Mouse (Mus musculus) megakaryocyte, embryonic 14.5 days (primary cell): Measurements from ENCODE around the gene Gm28372. TPM values are rescaled to one million over a fixed set of nuclear protein-coding genes. Genes with fewer than 3 reads are reported as not detected.

Experiments used
- H3K27me3 ChIP-seq: replicated peaks from 2 replicates; pipeline ENCODE3; 2012; ENCODE audit warnings: inconsistent platforms
- H3K36me3 ChIP-seq: replicated peaks from 2 replicates; pipeline ENCODE3; 2012; ENCODE audit warnings: low read length, inconsistent platforms, mixed read lengths
- H3K4me1 ChIP-seq: 2 replicates; pipeline ENCODE4 v1.6.1; 2012; ENCODE audit warnings: inconsistent platforms
- H3K4me3 ChIP-seq: replicated peaks from 2 replicates; pipeline ENCODE3; 2012; ENCODE audit warnings: moderate library complexity, mild to moderate bottlenecking, inconsistent platforms
- H3K9me3 ChIP-seq: 2 replicates; pipeline ENCODE4 v1.6.1; 2012; ENCODE audit warnings: inconsistent platforms
- FLI1 ChIP-seq: IDR thresholded peaks from 2 replicates; pipeline ENCODE4 v1.6.1; 2012; ENCODE audit warnings: low read length, inconsistent platforms, mixed read lengths
- GATA1 ChIP-seq: IDR thresholded peaks from 3 replicates; pipeline ENCODE4 v1.6.1; 2012; ENCODE audit warnings: mixed read lengths, low read length, inconsistent platforms, borderline replicate concordance
- polyA plus RNA-seq: library from polyadenylated mRNA; stranded (reverse); fragments of >175 nt; gene quantifications from 2 replicates; pipeline ENCODE4 v1.2.3, GENCODE M21; 2012; ENCODE audit warnings: low replicate concordance; ENCODE audit not compliant: insufficient read depth

The Gm28372 gene
- polyA plus RNA-seq, 1 experiment = not detected

GRCm38 (mm10) chr2:130386212-130386611 is 18.8 kb upstream of the Gm28372 start:
- Histone ChIP-seq H3K4me1 (peaks cover 14% of the 10 kb centered on the region), H3K4me3 (no peak overlapping the region), H3K36me3 (no peaks in the 10 kb centered on the region), H3K9me3 (0 out of 2 replicates have a peak, but pooled peaks cover 3% of the 10 kb centered on the region), H3K27me3 (peaks cover 43% of the 10 kb centered on the region)
- TF ChIP-seq GATA1 (no peak), FLI1 (no peak)

GRCm38 (mm10) chr2:130388796-130389195 is 16.2 kb upstream of the Gm28372 start:
- H3K27me3 ChIP-seq = peaks cover 45% of the 10 kb centered on the region
- TF ChIP-seq GATA1 = no peak
- no peak for TF ChIP-seq FLI1
- H3K9me3 ChIP-seq = 0 out of 2 replicates have a peak, but pooled peaks cover 3% of the 10 kb centered on the region
- no peak overlapping the region for H3K4me3 ChIP-seq
- H3K36me3 ChIP-seq = no peaks in the 10 kb centered on the region
- peaks cover 14% of the 10 kb centered on the region for H3K4me1 ChIP-seq

GRCm38 (mm10) chr2:130390993-130391625 is 13.9 kb upstream of the Gm28372 start:
- Histone ChIP-seq H3K4me3 (no peak overlapping the region), H3K36me3 (no peaks in the 10 kb centered on the region), H3K4me1 (peaks cover 14% of the 10 kb centered on the region), H3K27me3 (peaks cover 58% of the 10 kb centered on the region), H3K9me3 (no peaks in the 10 kb centered on the region)
- TF ChIP-seq FLI1 (no peak), GATA1 (no peak)

- H3K4me1 ChIP-seq = peaks cover 20% of the 10 kb centered on the region
- H3K9me3 ChIP-seq = no peaks in the 10 kb centered on the region
- TF ChIP-seq FLI1 (no peak), GATA1 (no peak)
- H3K4me3 ChIP-seq = no peak overlapping the region
- no peaks in the 10 kb centered on the region for H3K36me3 ChIP-seq
- H3K27me3 ChIP-seq = peaks cover 71% of the 10 kb centered on the region
Observed at GRCm38 (mm10) chr2:130392836-130393235, 12.2 kb upstream of the Gm28372 start.

GRCm38 (mm10) chr2:130395696-130396095 is 9.3 kb upstream of the Gm28372 start:
- Histone ChIP-seq H3K36me3 (no peaks in the 10 kb centered on the region), H3K9me3 (peaks cover 17% of the 10 kb centered on the region), H3K4me3 (no peak overlapping the region), H3K4me1 (peaks cover 14% of the 10 kb centered on the region), H3K27me3 (peaks cover 91% of the 10 kb centered on the region)
- TF ChIP-seq GATA1 = no peak
- TF ChIP-seq FLI1 = no peak

GRCm38 (mm10) chr2:130397186-130397985 is 7.7 kb upstream of the Gm28372 start, which contains the start of gene Cpxm1:
Gene Cpxm1, minus strand, starts transcription at chr2:130397574.
- Histone ChIP-seq H3K4me1 (peaks cover 16% of the 10 kb centered on the region), H3K36me3 (no peaks in the 10 kb centered on the region), H3K27me3 (peaks cover 83% of the 10 kb centered on the region), H3K4me3 (peak within 1 kb of the TSS; percentile 53), H3K9me3 (peaks cover 17% of the 10 kb centered on the region)
- no peak for TF ChIP-seq FLI1
- TF ChIP-seq GATA1 = no peak

GRCm38 (mm10) chr2:130398091-130398490 is 6.9 kb upstream of the Gm28372 start:
- Histone ChIP-seq H3K9me3 (peaks cover 17% of the 10 kb centered on the region), H3K4me1 (peaks cover 19% of the 10 kb centered on the region), H3K36me3 (no peaks in the 10 kb centered on the region), H3K27me3 (peaks cover 83% of the 10 kb centered on the region), H3K4me3 (no peak overlapping the region)
- TF ChIP-seq FLI1 = no peak
- TF ChIP-seq GATA1 = no peak

GRCm38 (mm10) chr2:130400046-130400445 is 5.0 kb upstream of the Gm28372 start:
- peaks cover 74% of the 10 kb centered on the region for H3K27me3 ChIP-seq

GRCm38 (mm10) chr2:130401891-130402290 is 3.1 kb upstream of the Gm28372 start:
- TF ChIP-seq GATA1 (no peak), FLI1 (no peak)

More at GRCm38 (mm10) chr2:130400046-130400445, 5.0 kb upstream of the Gm28372 start:
- Histone ChIP-seq H3K4me1 (peaks cover 19% of the 10 kb centered on the region), H3K9me3 (peaks cover 17% of the 10 kb centered on the region), H3K4me3 (no peak overlapping the region), H3K36me3 (no peaks in the 10 kb centered on the region)
- TF ChIP-seq GATA1 (no peak), FLI1 (no peak)

GRCm38 (mm10) chr2:130406178-130406577 is 1.1 kb downstream of the Gm28372 start, which contains the start of gene Tmem239:
Gene Tmem239, plus strand, starts transcription at chr2:130406478.
- H3K27me3 ChIP-seq = peaks cover 51% of the 10 kb centered on the region
- TF ChIP-seq GATA1 (no peak), FLI1 (no peak)

More at GRCm38 (mm10) chr2:130401891-130402290, 3.1 kb upstream of the Gm28372 start:
- Histone ChIP-seq H3K9me3 (peaks cover 17% of the 10 kb centered on the region), H3K4me3 (no peak overlapping the region), H3K27me3 (peaks cover 74% of the 10 kb centered on the region), H3K36me3 (no peaks in the 10 kb centered on the region), H3K4me1 (peaks cover 18% of the 10 kb centered on the region)

More at GRCm38 (mm10) chr2:130406178-130406577, 1.1 kb downstream of the Gm28372 start, which contains the start of gene Tmem239:
- H3K4me1 ChIP-seq = peaks cover 4% of the 10 kb centered on the region
- no peak within 1 kb of the TSS for H3K4me3 ChIP-seq
- no peaks in the 10 kb centered on the region for H3K36me3 ChIP-seq
- no peaks in the 10 kb centered on the region for H3K9me3 ChIP-seq
